Mouse (Mus musculus) E14TG2a.4 (cell line): ENCODE results near the gene Bscl2.

ENCODE experiments used
- CTCF ChIP-seq: conservative IDR thresholded peaks from 2 replicates; pipeline ENCODE4 v1.5.1; 2014; ENCODE audit warnings: low read length
- POU5F1 ChIP-seq: IDR thresholded peaks from 2 replicates; pipeline ENCODE4 v1.6.1; 2014; ENCODE audit warnings: low read length, borderline replicate concordance

- no peak for TF ChIP-seq CTCF
- TF ChIP-seq POU5F1 = no peak
Measured at GRCm38 (mm10) chr19:8886916-8887584, 49.8 kb downstream of the Bscl2 start.
